Comparison of ENCODE assay signal across 7 mouse cellular contexts in genomic region chr4:87461181-87461912, GRCm38 (mm10).
DNase-seq lines count a peak whose midpoint lies in the region; ATAC-seq lines count a peak whose summit lies in the region.

No protein-coding gene starts in this region.

- no peaks in the 10 kb centered on the region for H3K9me3 ChIP-seq in neural tube, embryonic 12.5 days
- H3K9me3 ChIP-seq in stomach, embryonic 16.5 days (replicated peaks; ENCODE audit: control insufficient read depth, low read length), result no peaks in the 10 kb centered on the region

- 80% methylated on average over 7 of the region's 7 CpGs for WGBS in neural tube, embryonic 12.5 days
- WGBS in stomach, embryonic 16.5 days, result 45% methylated on average over 7 of the region's 7 CpGs

- no peak overlapping the region for H3K4me3 ChIP-seq in neural tube, embryonic 12.5 days
- H3K4me3 ChIP-seq in stomach, embryonic 16.5 days (replicated peaks; ENCODE audit: low read length), result no peak overlapping the region

- ATAC-seq in neural tube, embryonic 12.5 days (ENCODE audit: low FRiP score, low read depth), result 0 out of 2 replicates have a peak, but pooled peaks have one; percentile 50
- peak; percentile 40; the same call in 1 of the 2 replicates for ATAC-seq in stomach, embryonic 16.5 days (ENCODE audit: insufficient read depth, low FRiP score)
- no peak for ATAC-seq in megakaryocyte-erythroid progenitor cell, adult 5-6 weeks (replicated peaks; ENCODE audit: low FRiP score, low TSS enrichment, poor library complexity, severe bottlenecking)

- DNase-seq in neural tube, embryonic 10.5 days (ENCODE audit: extremely low spot score, low spot score), result no peak
- peak; percentile 41 for DNase-seq in fibroblast of lung, adult 2 months (ENCODE audit: low read depth)
- DNase-seq in layer of hippocampus, postnatal 10 days (ENCODE audit: low spot score in 2 of 2), result peak; percentile 41 to 64
- no peak for DNase-seq in spleen, postnatal 10 days (ENCODE audit: low spot score in 2 of 2)

- H3K27me3 ChIP-seq in neural tube, embryonic 12.5 days (replicated peaks), result no peaks in the 10 kb centered on the region
- no peaks in the 10 kb centered on the region for H3K27me3 ChIP-seq in stomach, embryonic 16.5 days (ENCODE audit: control insufficient read depth, insufficient read depth, low read length)

- H3K27ac ChIP-seq in neural tube, embryonic 12.5 days, result no peak overlapping the region
- no peak overlapping the region for H3K27ac ChIP-seq in stomach, embryonic 16.5 days (ENCODE audit: low read length)

- H3K9ac ChIP-seq in neural tube, embryonic 12.5 days, result no peak overlapping the region
- H3K9ac ChIP-seq in stomach, embryonic 16.5 days (ENCODE audit: low read length), result no peak overlapping the region

- H3K4me1 ChIP-seq in neural tube, embryonic 12.5 days, result peaks cover 5% of the 10 kb centered on the region; the same call in 1 of the 2 replicates
- H3K4me1 ChIP-seq in stomach, embryonic 16.5 days (ENCODE audit: control insufficient read depth, insufficient read depth, low read length), result peaks cover 3% of the 10 kb centered on the region; the same call in 1 of the 2 replicates

- H3K36me3 ChIP-seq in neural tube, embryonic 12.5 days, result no peaks in the 10 kb centered on the region
- H3K36me3 ChIP-seq in stomach, embryonic 16.5 days (ENCODE audit: control insufficient read depth, insufficient read depth, low read length), result no peaks in the 10 kb centered on the region

- no peak overlapping the region for H3K4me2 ChIP-seq in neural tube, embryonic 12.5 days (replicated peaks)
- H3K4me2 ChIP-seq in stomach, embryonic 16.5 days (ENCODE audit: low read depth, low read length), result no peak overlapping the region

Comparison
In these comparisons a context has a peak if more than half of its experiments do, and no peak if none do; other contexts are left out.
1. DNase-seq: peak in fibroblast of lung, adult 2 months (single experiment) and layer of hippocampus, postnatal 10 days (2 of 2); none in neural tube, embryonic 10.5 days (single experiment) and spleen, postnatal 10 days (0 of 2).